Mouse (Mus musculus) lung, embryonic 16.5 days (tissue): ENCODE measurements at regions not wholly inside any gene's neighbourhood (a gene's known extent, or its start where the extent isn't known, plus 50 kb on each side); places are given as distances from the start of the nearest gene placed in this dataset.

ENCODE experiments used
- ATAC-seq: fragments of 200-750 bp; cut with Nextera tagmentation; 2 replicates; pipeline ENCODE4 v1.8.0; 2017; ENCODE audit warnings: low read depth, mild to moderate bottlenecking, moderate library complexity
- H3K27ac ChIP-seq: fragments of 300-500 bp; sonication (generic); 2 replicates; pipeline ENCODE4 v1.5.1; 2014; ENCODE audit warnings: mild to moderate bottlenecking, control low read depth, low read length
- H3K27me3 ChIP-seq: fragments of 300-500 bp; sonication (generic); 2 replicates; pipeline ENCODE4 v1.6.1; 2014; ENCODE audit warnings: low read depth, low read length, mixed read lengths; ENCODE audit not compliant: control insufficient read depth, insufficient read depth
- H3K36me3 ChIP-seq: fragments of 300-500 bp; sonication (generic); 2 replicates; pipeline ENCODE4 v1.6.1; 2014; ENCODE audit warnings: low read length; ENCODE audit not compliant: control insufficient read depth, insufficient read depth
- H3K4me1 ChIP-seq: fragments of 300-500 bp; sonication (generic); replicated peaks from 2 replicates; pipeline ENCODE4 v1.6.1; 2014; ENCODE audit warnings: low read length, mixed read lengths; ENCODE audit not compliant: control insufficient read depth, insufficient read depth
- H3K4me2 ChIP-seq: fragments of 300-500 bp; sonication (generic); 2 replicates; pipeline ENCODE4 v1.6.1; 2014; ENCODE audit warnings: low read depth, low read length, control low read depth
- H3K4me3 ChIP-seq: fragments of 300-500 bp; sonication (generic); 2 replicates; pipeline ENCODE4 v1.5.1; 2014; ENCODE audit warnings: mild to moderate bottlenecking, low read length, control low read depth
- H3K9ac ChIP-seq: fragments of 300-500 bp; sonication (generic); 2 replicates; pipeline ENCODE4 v1.6.1; 2014; ENCODE audit warnings: low read length, control low read depth
- H3K9me3 ChIP-seq: fragments of 300-500 bp; sonication (generic); 2 replicates; pipeline ENCODE4 v1.6.1; 2016; ENCODE audit warnings: low read length; ENCODE audit not compliant: control insufficient read depth
- WGBS: fragments of 180-500 bp; shearing (Covaris S2); extraction: QIAGEN DNeasy Blood & Tissue Kit; methylation state at CpG from one replicate; pipeline ENCODE4 v1.1.7; 2014; 5-methylcytosine and 5-hydroxymethylcytosine counted together

DNA sequence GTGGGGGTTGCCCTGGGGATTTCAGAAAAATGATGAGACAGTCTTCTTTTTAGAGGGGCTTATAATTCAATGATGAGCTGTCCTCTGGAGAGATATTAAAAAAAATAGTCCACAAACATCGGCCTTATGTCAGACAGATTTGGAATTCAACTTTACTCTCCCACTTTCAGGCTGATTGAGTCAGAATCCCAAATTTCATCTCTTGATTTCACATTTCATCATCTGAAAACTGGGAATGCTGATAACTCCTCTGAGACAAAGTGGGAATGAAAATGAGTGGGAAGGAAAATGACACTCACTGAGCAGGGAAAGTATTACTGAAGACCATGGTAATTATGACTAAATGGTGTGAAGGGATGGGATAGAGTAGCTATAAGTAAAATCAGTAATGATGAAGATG lies 239.1 kb downstream of the Plk2 start:
- H3K9me3 ChIP-seq: no peaks in the 10 kb centered on the region
- H3K27me3 ChIP-seq: no peaks in the 10 kb centered on the region
- no peak overlapping the region for H3K27ac ChIP-seq
- no peaks in the 10 kb centered on the region for H3K36me3 ChIP-seq
- H3K4me1 ChIP-seq: peaks cover 8% of the 10 kb centered on the region; the same call in 1 of the 2 replicates
- H3K4me2 ChIP-seq: no peak overlapping the region
- ATAC-seq: no peak
- no peak overlapping the region for H3K4me3 ChIP-seq
- WGBS: 83% methylated on average over 1 of the region's 1 CpGs
- H3K9ac ChIP-seq: no peak overlapping the region

DNA sequence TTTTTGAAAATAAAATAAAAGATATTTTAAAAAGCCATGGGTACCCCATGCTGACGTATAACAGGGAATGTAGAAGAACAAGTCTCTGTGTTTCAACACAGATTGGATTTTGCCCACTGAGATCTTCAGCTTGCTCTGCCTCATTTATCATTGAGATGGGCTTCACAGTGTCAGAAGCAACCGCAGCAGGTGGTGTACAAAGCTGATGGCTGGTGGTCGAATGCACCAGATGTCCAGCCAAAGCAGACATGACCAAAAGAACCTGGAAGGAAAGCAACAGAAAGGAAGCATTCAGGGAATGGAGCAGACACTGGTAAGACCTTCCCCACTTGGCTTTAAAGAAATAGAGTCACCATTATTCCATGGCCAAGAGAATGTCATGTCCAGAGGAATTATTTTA lies 247.9 kb downstream of the Plk2 start:
- no peaks in the 10 kb centered on the region for H3K9me3 ChIP-seq
- H3K27me3 ChIP-seq: no peaks in the 10 kb centered on the region
- no peak for ATAC-seq
- peak overlapping the region; percentile 33 for H3K4me2 ChIP-seq
- peak overlapping the region; percentile 75 for H3K27ac ChIP-seq
- H3K4me1 ChIP-seq: peaks cover 17% of the 10 kb centered on the region
- WGBS: 48% methylated on average over 3 of the region's 3 CpGs
- H3K36me3 ChIP-seq: no peaks in the 10 kb centered on the region
- no peak overlapping the region for H3K9ac ChIP-seq
- no peak overlapping the region for H3K4me3 ChIP-seq

DNA sequence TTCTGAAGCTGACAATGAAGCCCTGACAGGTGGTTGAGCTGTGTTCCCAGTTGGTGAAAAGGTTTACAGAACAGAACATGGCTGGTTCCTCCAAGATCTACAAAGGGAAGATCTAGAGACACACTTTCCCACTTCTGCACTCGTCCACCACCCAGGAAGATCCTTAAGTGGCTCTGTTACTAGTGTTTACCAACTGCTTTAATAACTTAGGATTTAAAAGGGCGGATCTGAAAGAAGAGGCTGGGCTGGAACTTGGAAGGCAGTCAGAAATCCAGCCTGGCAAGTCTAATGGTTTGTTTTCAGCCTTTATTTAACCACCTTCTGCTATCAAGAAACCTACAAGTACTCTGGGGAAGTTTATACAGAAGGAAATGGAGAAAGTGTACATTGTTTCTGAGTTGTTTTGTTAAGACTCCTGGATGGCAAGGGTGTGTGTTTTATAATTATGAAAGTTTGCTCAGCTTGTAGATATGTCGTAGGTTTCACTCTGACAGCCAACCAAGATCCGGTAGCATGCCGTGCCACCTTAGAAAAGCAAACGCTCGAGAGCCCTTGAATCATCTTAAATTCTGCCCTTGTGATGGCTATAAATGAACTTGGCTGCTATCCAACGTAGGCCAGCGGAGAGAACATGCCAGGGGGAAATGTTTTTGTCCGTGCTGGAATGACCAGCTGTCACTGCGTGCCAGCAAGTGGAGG lies 248.5 kb downstream of the Plk2 start:
- Histone ChIP-seq H3K9me3 (no peaks in the 10 kb centered on the region), H3K36me3 (no peaks in the 10 kb centered on the region), H3K4me3 (peak overlapping the region; percentile 4; the same call in 1 of the 2 replicates), H3K27me3 (no peaks in the 10 kb centered on the region), H3K4me2 (peak overlapping the region; percentile 33), H3K4me1 (peaks cover 17% of the 10 kb centered on the region), H3K27ac (peak overlapping the region; percentile 75), H3K9ac (no peak overlapping the region)
- 14% methylated on average over 11 of the region's 11 CpGs for WGBS
- peak; percentile 95 for ATAC-seq

DNA sequence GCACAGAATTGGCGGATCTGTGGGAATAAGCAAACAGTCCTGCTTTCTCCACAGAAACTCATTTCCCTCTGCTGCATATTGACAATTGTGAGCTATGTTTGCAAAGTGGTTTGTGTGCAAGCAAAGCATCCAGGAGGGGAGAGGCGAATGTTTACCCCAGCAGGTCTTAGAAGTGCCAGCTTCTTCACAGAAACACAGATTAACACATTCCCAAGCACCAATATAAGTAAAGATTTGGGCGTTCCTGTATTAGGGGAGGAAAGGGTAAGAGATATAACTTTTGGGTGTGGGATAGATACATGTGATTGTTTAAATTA lies 249.0 kb downstream of the Plk2 start:
- H3K27me3 ChIP-seq: no peaks in the 10 kb centered on the region
- H3K4me1 ChIP-seq: peaks cover 17% of the 10 kb centered on the region
- no peak for ATAC-seq
- H3K9ac ChIP-seq: no peak overlapping the region
- H3K4me2 ChIP-seq: peak overlapping the region; percentile 33
- H3K4me3 ChIP-seq: peak overlapping the region; percentile 4; the same call in 1 of the 2 replicates
- no peaks in the 10 kb centered on the region for H3K9me3 ChIP-seq
- peak overlapping the region; percentile 67 for H3K27ac ChIP-seq
- 24% methylated on average over 3 of the region's 3 CpGs for WGBS
- H3K36me3 ChIP-seq: no peaks in the 10 kb centered on the region

DNA sequence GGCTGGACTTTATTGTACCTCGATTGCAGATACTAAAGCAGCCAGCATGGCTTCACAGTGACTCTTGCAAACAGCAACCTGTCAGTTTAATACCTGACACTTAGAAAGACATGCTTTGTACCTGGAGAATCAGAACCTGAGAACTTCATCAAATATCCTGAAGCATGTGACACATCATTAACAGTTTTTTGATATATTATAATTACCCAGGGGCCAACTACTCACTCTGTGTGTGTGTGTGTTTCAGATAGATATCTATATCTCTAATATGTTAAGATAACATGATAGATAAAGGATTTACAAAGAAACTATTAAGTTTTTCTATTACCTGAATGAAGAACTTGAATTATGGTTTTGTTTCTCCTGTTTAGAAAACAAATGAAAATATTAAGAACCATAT lies 254.5 kb downstream of the Plk2 start:
- no peak overlapping the region for H3K4me3 ChIP-seq
- H3K4me2 ChIP-seq: no peak overlapping the region
- no peaks in the 10 kb centered on the region for H3K9me3 ChIP-seq
- no peak overlapping the region for H3K27ac ChIP-seq
- no peaks in the 10 kb centered on the region for H3K27me3 ChIP-seq
- WGBS: 62% methylated on average over 1 of the region's 1 CpGs
- peaks cover 3% of the 10 kb centered on the region for H3K4me1 ChIP-seq
- H3K9ac ChIP-seq: no peak overlapping the region
- ATAC-seq: no peak
- H3K36me3 ChIP-seq: no peaks in the 10 kb centered on the region

DNA sequence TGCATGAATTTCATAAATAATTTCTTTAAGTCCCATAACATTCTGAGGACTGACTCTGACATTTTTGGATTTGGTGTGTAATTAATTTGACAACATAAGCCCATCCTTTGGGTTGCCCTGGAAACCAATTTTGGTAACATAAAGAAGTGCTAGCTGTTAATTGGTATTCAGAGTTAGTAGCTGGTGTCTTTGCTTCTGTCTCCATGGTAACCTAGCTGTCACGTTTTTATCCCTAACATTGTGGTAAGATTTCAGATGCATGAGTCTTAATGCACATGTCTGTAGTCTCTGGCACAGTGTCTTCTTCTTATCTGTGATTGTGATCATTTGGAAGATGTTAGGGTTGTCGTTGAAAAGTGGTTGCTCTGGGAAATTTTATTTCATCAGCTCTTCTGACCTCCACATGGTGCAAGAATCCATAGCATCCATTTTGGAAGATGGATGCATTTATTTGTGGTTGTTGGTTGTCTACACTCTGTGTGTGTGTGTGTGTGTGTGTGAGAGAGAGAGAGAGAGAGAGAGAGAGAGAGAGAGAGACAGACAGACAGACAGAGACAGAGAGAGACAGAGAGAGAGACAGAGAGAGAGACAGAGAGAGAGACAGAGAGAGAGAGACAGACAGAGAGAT lies 255.1 kb downstream of the Plk2 start:
- Histone ChIP-seq H3K4me1 (peaks cover 3% of the 10 kb centered on the region), H3K27me3 (no peaks in the 10 kb centered on the region), H3K9me3 (no peaks in the 10 kb centered on the region), H3K27ac (no peak overlapping the region), H3K4me3 (no peak overlapping the region), H3K4me2 (no peak overlapping the region), H3K9ac (no peak overlapping the region), H3K36me3 (no peaks in the 10 kb centered on the region)
- ATAC-seq: no peak
- whole genome bisulfite sequencing: 29% methylated on average over 2 of the region's 2 CpGs

DNA sequence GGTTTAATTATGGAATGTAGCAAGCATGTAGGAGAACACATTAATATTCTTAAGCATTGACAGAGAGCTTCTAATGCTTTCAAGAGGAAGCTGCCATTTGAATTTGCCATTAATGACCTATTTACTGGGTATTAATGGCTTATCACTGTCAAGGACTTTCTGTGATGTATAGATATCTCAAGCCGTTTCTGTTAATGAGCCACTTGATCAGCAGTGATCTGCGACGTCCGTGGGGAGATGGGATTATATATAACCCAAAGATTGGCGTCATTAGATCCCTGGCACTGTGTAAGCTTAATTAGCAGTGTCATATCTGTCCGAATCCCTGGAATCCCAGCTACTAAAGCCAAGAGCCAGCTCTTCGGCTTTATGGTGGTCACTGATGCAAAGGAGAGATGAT lies 257.4 kb downstream of the Plk2 start:
- H3K27me3 ChIP-seq: no peaks in the 10 kb centered on the region
- no peak for ATAC-seq

DNA sequence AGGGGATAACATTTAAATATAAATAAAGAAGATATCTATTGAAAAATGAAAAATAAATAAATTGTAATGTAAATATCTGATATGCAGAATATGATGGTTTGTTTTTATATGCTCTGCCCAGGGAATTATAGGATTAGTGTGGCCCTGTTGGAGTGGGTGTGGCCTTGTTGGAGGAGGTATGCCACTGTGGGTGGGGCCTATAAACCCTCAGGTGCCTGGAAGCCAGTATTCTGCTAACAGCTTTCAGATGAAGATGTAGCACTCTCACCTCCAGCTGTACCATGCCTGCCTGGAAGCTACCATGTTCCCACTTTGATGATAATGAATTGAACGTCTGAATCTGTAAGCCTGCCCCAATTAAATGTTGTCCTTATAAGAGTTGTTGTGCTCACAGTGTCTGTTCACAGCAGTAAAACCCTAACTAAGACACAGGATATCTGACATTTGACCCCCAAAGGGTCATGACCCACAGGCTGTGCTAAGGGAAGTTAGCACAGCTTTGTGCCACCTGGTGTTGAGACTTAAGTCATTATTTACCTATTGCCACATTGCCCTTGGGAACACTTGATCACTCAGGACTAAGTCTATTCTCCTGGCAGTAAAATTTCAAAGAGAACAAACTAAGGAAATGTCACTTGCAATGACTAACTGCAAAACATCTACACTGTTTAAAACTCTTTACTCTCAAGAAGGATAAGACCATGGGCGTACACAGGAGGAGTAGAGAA lies 270.4 kb downstream of the Plk2 start:
- no peaks in the 10 kb centered on the region for H3K27me3 ChIP-seq
- no peak overlapping the region for H3K9ac ChIP-seq
- H3K4me1 ChIP-seq: no peaks in the 10 kb centered on the region; the same call in 1 of the 2 replicates
- 0 out of 2 replicates have a peak, but pooled peaks have one; percentile 17 for ATAC-seq
- no peak overlapping the region for H3K4me2 ChIP-seq
- WGBS: 48% methylated on average over 2 of the region's 2 CpGs
- H3K27ac ChIP-seq: no peak overlapping the region
- H3K4me3 ChIP-seq: no peak overlapping the region
- H3K9me3 ChIP-seq: no peaks in the 10 kb centered on the region
- no peaks in the 10 kb centered on the region for H3K36me3 ChIP-seq

More for the DNA sequence above, 257.4 kb downstream of the Plk2 start:
- Histone ChIP-seq H3K36me3 (no peaks in the 10 kb centered on the region), H3K4me3 (no peak overlapping the region), H3K4me2 (no peak overlapping the region), H3K9ac (no peak overlapping the region), H3K9me3 (no peaks in the 10 kb centered on the region), H3K4me1 (no peaks in the 10 kb centered on the region), H3K27ac (no peak overlapping the region)
- WGBS: 79% methylated on average over 7 of the region's 7 CpGs

DNA sequence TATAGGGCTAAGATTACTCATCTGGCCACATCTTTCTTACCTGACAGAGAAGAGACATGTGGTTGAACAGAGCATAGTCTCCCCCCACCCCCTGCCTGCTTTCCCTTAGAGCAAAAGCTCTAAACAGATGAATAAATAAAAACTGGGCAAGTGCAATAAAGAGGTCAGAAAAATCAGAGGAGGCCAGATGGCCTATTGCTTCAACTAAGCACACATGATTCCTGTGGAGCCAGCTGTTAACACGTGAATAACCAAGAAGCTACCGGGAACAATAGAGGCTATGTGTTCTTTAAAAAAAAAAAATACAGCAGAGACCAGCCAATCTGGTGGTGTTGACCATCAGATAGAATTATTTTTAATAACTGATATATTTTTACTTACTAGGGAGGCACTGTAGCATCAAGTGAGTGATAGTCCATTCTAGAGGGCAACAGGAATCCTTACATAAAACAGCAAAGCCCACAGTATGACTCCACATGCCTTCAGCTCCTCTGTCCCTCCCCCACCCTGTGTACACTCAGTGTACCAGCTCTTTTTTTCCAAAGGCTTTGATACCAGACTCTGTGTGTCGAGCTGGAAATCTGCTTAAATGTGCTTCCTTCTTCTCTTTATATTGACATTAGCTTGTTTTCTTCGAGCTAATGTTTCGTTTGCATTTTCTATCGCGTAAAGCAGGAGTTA lies 272.6 kb downstream of the Plk2 start:
- Histone ChIP-seq H3K4me2 (no peak overlapping the region), H3K9ac (no peak overlapping the region), H3K27me3 (no peaks in the 10 kb centered on the region), H3K27ac (no peak overlapping the region), H3K36me3 (no peaks in the 10 kb centered on the region), H3K4me1 (no peaks in the 10 kb centered on the region; the same call in 1 of the 2 replicates), H3K4me3 (no peak overlapping the region), H3K9me3 (no peaks in the 10 kb centered on the region)
- WGBS: 52% methylated on average over 7 of the region's 7 CpGs
- no peak for ATAC-seq
